Mouse (Mus musculus) ES-Bruce4 (cell line): ENCODE measurements at regions not wholly inside any gene's neighbourhood (a gene's known extent, or its start where the extent isn't known, plus 50 kb on each side); places are given as distances from the start of the nearest gene placed in this dataset.

Source experiments
- CTCF ChIP-seq: IDR thresholded peaks from one replicate; pipeline ENCODE4 v1.8.1; 2011; ENCODE audit warnings: low read depth, low read length
- EP300 ChIP-seq: IDR thresholded peaks from 2 replicates; pipeline ENCODE4 v1.6.1; 2011; ENCODE audit warnings: low read depth, low read length; ENCODE audit not compliant: insufficient read depth
- POLR2A ChIP-seq: IDR thresholded peaks from one replicate; pipeline ENCODE4 v1.8.1; 2011; ENCODE audit warnings: low read length; ENCODE audit not compliant: insufficient read depth

GRCm38 (mm10) chr15:74262587-74263210 lies 373.5 kb downstream of the Mroh4 start:
- TF ChIP-seq EP300 (no peak), POLR2A (no peak), CTCF (no peak)
